Mouse (Mus musculus) macrophage (primary cell): ENCODE results near the gene Csf2rb. TPM values are rescaled to one million over a fixed set of nuclear protein-coding genes. Genes with fewer than 3 reads are reported as not detected.
A peak's percentile ranks its signal among the peaks of the same experiment; 100 is the strongest.
"Not testable (repeated sequence)": the region's sequence is repeated elsewhere in the genome, so short reads cannot be mapped to it uniquely, and the experiment has no call there.

Experiments
- H3K27ac ChIP-seq: fragments of 350-480 bp; formaldehyde crosslinking; 2 replicates; pipeline ENCODE4 v1.9.0; 2021
- H3K36me3 ChIP-seq: fragments of 350-480 bp; formaldehyde crosslinking; 2 replicates; pipeline ENCODE4 v1.9.0; 2021; ENCODE audit errors: inconsistent target
- H3K4me3 ChIP-seq: fragments of 350-480 bp; formaldehyde crosslinking; 2 replicates; pipeline ENCODE4 v1.9.0; 2021; ENCODE audit errors: inconsistent target
- H3K79me2 ChIP-seq: fragments of 350-480 bp; formaldehyde crosslinking; 2 replicates; pipeline ENCODE4 v1.9.0; 2021; ENCODE audit errors: inconsistent target
- WGBS: methylation state at CpG from one replicate; pipeline ENCODE4 v1.1.7; 2026; ENCODE audit warnings: inconsistent platforms; ENCODE audit not compliant: missing documents; 5-methylcytosine and 5-hydroxymethylcytosine counted together
- polyA plus RNA-seq: library from polyadenylated mRNA; stranded (reverse); fragments of 250-400 nt; gene quantifications from 3 replicates; pipeline ENCODE4 v1.2.4, GENCODE M21; 2018; ENCODE audit warnings: inconsistent platforms
- total RNA-seq, 78 experiments: library from RNA; depleted of rRNA; stranded (reverse); fragments of 250-400 nt; gene quantifications; 1 replicate in 9 of 78; 2 replicates in 24 of 78; 3 replicates in 43 of 78; 4 replicates in 2 of 78; pipeline ENCODE4 v1.2.4; 2018; ENCODE audit warnings: inconsistent platforms in 56 of 78

The Csf2rb gene
- total RNA-seq (2018; cell fraction: chromatin; rRNA removed) = 100 to 1,000 TPM in 25 of 26 experiments, 10 to 100 TPM in 1; 98.3 to 501 (median 237) TPM
- total RNA-seq (2018; cell fraction: cytosol; rRNA removed) = 100 to 1,000 TPM in 24 of 26 experiments, 10 to 100 TPM in 2; 82.9 to 277 (median 147) TPM
- total RNA-seq (2018; cell fraction: nucleus; rRNA removed) = 100 to 1,000 TPM; 137 to 557 (median 211) TPM
- 65.3 to 406 TPM (median 143 TPM) in 3 replicates for polyA plus RNA-seq

DNA sequence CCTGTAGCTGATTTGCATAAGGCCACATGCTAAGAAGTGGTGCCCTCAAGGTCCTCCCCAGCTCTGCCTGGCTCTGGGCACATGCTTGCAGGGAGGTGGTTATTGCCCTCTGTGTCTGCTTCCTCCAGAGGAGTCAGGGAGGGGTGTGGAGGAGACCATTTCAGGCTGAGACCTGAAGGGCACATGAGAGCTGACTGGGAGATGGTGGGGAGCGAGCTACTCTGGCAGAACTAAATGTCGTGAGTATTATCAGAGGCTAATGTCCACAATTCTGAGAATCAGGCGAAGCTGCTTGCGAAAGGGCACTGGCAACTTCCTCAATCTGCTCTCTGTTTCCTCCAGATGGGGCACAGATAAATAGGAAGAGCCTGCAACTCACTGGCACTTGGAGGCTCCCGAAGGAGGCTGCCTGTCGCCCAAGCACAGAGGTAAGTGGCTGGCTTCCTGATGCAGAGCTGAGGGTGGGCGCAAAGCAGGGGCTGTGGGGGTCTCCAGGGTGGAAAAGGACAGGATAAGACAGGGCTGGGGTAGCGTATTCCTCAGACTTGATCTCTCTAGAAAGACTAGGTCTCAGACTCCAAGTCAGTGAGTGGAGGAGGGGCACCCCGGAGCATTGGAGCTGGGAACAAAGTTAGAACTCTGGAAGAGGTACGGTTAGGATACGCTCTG, at the start of gene Csf2rb:
Csf2rb (plus strand) TSS at position 82 of the 669 bp plus-strand sequence.
- H3K36me3 ChIP-seq = no peaks in the 10 kb centered on the region
- peaks cover 50% of the 10 kb centered on the region for H3K79me2 ChIP-seq
- peak within 1 kb of the TSS; percentile 85 for H3K4me3 ChIP-seq
- H3K27ac ChIP-seq = peak within 1 kb of the TSS; percentile 94
- WGBS = 3% methylated on average over 11 of the region's 11 CpGs

DNA sequence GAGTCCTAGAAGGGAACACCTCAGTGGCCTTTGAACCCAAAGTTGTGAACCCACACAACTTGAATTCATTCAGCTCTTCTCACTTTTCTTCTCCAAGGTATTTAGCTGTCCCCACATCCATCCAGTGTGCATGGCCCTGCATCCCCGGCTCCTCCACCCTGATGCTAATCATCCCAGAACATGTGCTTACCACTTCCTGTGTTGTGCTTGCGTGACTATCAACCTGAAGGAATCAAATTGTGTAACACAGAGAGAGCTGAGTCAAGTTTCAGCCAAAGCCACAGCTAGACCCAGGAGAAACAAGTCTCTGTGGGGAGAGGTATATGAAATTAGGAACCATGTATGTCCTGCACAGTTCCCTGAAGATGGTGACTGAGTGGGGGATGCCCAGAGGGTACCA, 47.2 kb upstream of the Csf2rb start:
- WGBS = 37% methylated on average over 2 of the region's 2 CpGs
- Histone ChIP-seq H3K36me3 (no peaks in the 10 kb centered on the region), H3K79me2 (no peaks in the 10 kb centered on the region), H3K4me3 (no peak overlapping the region), H3K27ac (no peak overlapping the region)

DNA sequence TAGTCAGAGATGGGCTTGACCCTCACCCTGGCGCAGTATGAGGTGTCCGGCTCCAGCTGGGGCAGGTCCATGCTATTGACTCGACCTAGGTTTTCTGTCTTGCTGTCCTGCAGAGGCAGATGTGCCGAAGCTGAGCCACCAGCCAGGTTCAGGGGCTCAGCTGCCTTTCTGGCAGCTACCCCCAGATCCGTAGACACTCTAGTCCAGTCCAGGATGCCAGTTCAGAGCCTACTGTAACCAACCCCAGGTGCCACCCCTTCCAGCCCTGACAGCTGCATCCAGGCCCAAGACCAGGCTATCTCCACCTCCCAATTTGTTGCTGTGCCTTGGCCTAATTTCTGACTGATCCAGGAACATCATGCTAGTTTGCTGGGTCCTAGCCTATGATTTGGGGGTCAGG, 37.6 kb upstream of the Csf2rb start:
- H3K27ac ChIP-seq = no peak overlapping the region
- H3K4me3 ChIP-seq = no peak overlapping the region
- peaks cover 80% of the 10 kb centered on the region for H3K36me3 ChIP-seq
- 97% methylated on average over 5 of the region's 5 CpGs for WGBS
- H3K79me2 ChIP-seq = no peaks in the 10 kb centered on the region

DNA sequence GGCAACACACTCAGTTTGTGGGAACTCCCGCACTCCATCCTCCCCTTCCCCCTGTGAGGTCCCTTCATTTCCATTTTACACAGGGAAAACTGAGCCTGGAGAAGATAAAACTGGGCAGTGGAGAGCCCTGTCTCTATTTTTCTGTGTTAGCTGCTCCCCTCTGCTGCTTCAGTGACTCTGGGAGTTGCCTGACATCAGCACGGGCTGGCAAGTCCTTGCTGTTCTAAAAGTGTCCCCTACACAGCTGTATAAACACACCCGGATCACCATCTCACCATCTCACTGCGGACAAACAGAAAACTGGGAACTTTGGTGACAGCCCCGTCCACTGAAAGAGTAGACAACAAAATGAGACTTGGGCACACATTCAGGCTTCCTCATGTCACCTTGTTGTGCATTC, 35.8 kb upstream of the Csf2rb start:
- H3K27ac ChIP-seq, H3K79me2 ChIP-seq, H3K4me3 ChIP-seq: not testable (repeated sequence)
- H3K36me3 ChIP-seq = peaks cover 94% of the 10 kb centered on the region
- 94% methylated on average over 4 of the region's 5 CpGs for WGBS

DNA sequence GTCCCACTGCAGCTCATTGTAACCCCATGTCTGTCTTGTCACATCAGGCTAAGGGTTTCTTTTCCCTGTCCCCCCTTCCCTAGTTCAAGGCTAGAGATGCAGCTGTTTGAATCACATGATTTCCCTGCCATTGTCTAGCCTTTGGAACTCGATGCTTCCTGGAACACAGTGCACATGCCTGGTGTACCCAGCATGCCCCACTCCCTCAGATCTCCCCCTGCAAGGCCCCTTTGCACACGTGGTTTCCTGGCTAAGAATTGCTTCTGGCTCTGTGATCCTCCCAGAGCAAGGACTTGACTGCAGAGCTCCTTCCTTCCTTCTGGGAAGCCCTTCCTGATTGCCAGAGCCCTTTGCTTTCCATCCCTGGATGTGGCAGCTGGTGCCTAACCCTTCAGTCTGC, 32.3 kb upstream of the Csf2rb start:
- WGBS = 17% methylated on average over 2 of the region's 2 CpGs
- H3K36me3 ChIP-seq = peaks cover 89% of the 10 kb centered on the region

DNA sequence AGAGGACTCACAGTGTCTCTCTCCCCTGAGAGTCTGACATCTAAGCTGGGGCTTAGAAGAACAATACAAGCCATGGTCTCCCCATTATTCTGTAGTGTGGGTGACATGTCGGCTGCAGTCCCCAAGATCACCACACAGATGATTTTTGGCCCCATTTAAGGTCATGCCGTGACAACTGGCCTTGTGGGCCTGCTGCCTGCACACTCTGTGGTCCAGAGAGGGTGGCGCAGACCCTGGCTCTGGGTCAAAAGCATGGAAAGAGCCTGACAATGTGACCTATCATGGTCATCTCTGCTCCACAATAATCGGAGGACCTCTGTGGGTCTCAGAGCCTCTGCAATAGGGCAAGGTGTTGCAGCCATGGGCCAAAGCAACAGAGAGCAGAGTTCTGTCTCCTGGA, 31.8 kb upstream of the Csf2rb start:
- WGBS = 87% methylated on average over 4 of the region's 4 CpGs
- peaks cover 84% of the 10 kb centered on the region for H3K36me3 ChIP-seq
- no peak overlapping the region for H3K27ac ChIP-seq
- H3K79me2 ChIP-seq = peaks cover 16% of the 10 kb centered on the region; the same call in 1 of the 2 replicates
- no peak overlapping the region for H3K4me3 ChIP-seq

More for the DNA sequence above, 32.3 kb upstream of the Csf2rb start:
- H3K27ac ChIP-seq, H3K4me3 ChIP-seq: not testable (repeated sequence)
- peaks cover 11% of the 10 kb centered on the region; the same call in 1 of the 2 replicates for H3K79me2 ChIP-seq

DNA sequence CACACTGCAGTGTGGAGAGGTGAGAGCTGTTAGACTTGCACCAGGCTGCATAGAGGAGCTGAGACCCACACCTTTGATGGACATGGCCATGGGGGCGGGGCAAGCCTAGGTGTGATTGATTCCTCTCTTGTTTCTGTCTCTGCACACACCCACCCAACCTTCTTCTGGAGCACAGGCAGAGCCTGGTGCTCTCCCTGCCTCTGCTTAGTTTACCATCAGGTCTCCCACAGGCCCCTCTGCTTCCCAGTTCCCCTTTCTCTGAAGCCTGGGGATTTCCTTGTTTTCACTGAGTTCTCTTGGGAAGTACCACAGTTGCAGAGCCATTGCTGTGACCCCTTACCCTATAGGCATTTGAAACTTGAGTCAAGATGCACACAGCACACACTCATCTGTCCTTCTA, 27.0 kb upstream of the Csf2rb start:
- no peak overlapping the region for H3K27ac ChIP-seq
- H3K4me3 ChIP-seq = no peak overlapping the region
- H3K36me3 ChIP-seq = peaks cover 41% of the 10 kb centered on the region
- WGBS = 67% methylated on average over 1 of the region's 1 CpGs
- H3K79me2 ChIP-seq = peaks cover 59% of the 10 kb centered on the region

DNA sequence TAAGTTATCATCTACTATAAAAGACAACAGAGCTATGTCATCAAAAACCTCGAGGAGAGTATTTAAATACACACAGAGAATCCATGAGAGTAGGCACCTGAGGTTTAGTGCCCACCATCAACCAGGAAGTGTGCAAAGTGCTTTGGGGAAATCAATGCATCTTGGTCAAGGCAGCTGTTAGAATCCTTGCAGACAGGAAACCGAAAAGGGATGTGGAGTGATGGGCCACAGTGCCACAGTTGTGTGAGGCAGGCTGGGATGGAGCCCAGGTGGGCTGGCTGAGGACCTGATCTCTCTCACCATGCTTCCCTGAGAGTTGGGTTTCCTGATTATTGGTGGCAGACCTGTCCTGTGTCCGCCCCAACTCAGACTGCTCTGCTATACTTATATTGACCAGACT, 25.9 kb upstream of the Csf2rb start:
- H3K36me3 ChIP-seq = peaks cover 30% of the 10 kb centered on the region
- peak overlapping the region; percentile 79 for H3K27ac ChIP-seq
- 19% methylated on average over 3 of the region's 3 CpGs for WGBS
- peaks cover 70% of the 10 kb centered on the region for H3K79me2 ChIP-seq
- no peak overlapping the region for H3K4me3 ChIP-seq

DNA sequence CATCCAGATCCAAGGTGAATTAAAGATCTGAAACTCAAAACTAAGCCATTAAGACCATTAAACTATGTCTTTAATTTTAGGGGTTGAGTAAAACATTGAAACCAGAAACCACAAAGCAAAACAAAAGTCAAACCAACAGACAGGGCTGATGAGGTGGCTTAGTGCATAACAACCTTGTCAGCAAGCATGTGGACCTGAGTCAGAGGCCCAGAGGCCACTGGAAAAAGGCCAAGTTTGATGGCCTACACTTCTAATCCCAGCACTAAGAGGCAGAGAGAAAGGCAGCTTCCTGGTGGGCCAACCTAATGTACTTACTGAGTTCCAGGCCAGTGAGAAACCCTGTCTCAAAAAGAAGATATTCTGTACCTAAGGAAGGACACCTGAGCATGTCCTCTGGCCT, 24.8 kb upstream of the Csf2rb start:
- Histone ChIP-seq H3K27ac (peak overlapping the region; percentile 79), H3K4me3 (no peak overlapping the region), H3K79me2 (peaks cover 78% of the 10 kb centered on the region), H3K36me3 (peaks cover 22% of the 10 kb centered on the region)

DNA sequence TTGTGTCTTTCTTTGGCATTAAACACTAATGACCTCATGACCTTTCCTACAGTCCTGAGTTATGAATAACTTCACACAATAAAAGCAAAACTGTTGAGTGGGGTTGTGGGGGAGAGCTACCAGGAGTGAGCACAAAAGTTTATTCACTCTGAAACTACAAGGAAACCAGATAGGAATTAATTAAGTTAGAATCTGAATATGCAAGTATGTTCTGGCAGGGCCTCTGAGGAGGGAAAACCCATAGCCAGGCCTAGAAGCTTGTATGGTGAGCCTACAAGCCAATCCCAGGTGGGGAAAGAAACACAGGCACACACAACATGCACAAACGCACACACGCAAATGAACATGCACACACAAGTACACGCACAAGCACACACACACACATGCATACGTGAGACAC, 22.8 kb upstream of the Csf2rb start:
- Histone ChIP-seq H3K79me2 (peaks cover 72% of the 10 kb centered on the region), H3K27ac (0 out of 2 replicates have a peak overlapping the region, but pooled peaks have one; percentile 4), H3K4me3 (no peak overlapping the region), H3K36me3 (peaks cover 2% of the 10 kb centered on the region)
- WGBS = 97% methylated on average over 4 of the region's 4 CpGs

DNA sequence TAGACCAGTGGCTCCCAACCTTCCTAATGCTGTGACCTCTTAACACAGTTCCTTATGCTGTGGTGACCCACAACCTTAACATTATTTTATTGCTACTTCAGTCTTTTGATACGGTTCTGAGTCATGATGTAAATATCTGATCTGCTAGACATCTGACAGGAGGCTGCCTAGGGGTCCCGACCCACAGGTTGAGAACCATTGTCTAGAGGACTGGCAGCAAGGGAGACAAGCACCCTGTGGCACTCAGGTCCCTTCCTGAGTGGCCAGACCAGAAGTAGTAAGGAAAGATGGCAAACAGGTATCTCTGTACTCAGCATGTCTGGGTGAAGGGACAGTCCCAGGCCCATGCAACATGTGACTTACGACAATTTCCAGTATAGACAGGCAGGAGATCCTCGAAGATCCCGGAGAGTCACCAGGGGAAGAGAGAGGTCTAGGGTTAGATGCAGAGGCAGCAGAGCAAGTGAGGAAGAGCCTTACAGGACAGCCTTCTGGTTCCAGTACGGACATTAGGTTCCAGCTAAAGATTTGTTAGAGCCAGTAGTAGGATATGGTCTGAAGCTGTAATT, 21.8 kb upstream of the Csf2rb start:
- H3K27ac ChIP-seq = peak overlapping the region; percentile 24
- WGBS = 93% methylated on average over 6 of the region's 6 CpGs
- no peaks in the 10 kb centered on the region for H3K36me3 ChIP-seq
- H3K79me2 ChIP-seq = peaks cover 62% of the 10 kb centered on the region
- peak overlapping the region; percentile 64; the same call in 1 of the 2 replicates for H3K4me3 ChIP-seq

DNA sequence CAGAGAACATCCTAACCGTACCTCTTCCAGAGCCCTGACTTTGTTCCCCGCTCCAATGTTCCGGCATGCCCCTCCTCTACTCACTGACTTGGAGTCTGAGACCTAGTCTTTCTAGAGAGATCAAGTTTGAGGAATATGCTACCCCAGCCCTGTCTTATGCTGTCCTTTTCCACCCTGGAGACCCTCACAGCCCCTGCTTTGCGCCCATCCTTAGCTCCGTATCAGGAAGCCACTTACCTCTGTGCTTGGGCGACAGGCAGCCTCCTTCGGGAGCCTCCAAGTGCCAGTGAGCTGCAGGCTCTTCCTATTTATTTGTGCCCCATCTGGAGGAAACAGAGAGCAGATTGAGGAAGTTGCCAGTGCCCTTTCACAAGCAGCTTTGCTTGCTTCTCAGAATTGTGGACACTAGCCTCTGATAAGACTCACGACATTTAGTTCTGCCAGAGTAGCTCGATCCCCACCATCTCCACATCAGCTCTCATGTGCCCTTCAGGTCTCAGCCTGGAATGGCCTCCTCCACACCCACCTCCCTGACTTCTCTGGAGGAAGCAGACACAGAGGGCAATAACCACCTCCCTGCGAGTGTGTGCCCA, 20.1 kb upstream of the Csf2rb start, which contains the start of gene Csf2rb2:
Csf2rb2 (minus strand) TSS at position 381 of the 593 bp plus-strand sequence.
- peak within 1 kb of the TSS; percentile 86 for H3K27ac ChIP-seq

DNA sequence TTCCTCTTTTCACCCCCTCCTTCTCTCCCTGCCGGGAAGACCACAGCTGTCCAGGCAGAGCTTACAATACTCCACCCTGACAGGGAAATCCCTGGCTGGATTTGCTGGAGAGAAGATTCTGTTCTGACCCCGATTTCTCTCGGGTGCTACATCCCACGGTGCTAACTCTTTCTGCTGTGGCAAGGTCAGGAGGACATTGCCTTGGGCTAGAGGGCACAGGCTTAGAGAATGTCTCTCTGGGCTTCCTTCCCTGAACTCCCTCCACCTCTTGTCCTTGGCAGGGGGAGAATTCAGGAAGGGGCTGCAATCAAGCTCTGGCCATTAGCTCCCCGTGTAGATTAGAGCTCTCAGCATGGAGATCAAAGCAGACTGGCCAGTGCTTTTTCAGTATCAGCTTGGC, 15.7 kb upstream of the Csf2rb start:
- Histone ChIP-seq H3K79me2 (peaks cover 6% of the 10 kb centered on the region), H3K27ac (no peak overlapping the region), H3K4me3 (no peak overlapping the region), H3K36me3 (no peaks in the 10 kb centered on the region)
- WGBS = 65% methylated on average over 4 of the region's 5 CpGs

More for the DNA sequence above, 20.1 kb upstream of the Csf2rb start, which contains the start of gene Csf2rb2:
- Histone ChIP-seq H3K79me2 (peaks cover 45% of the 10 kb centered on the region), H3K36me3 (no peaks in the 10 kb centered on the region), H3K4me3 (peak within 1 kb of the TSS; percentile 64)
- WGBS = 15% methylated on average over 10 of the region's 10 CpGs

DNA sequence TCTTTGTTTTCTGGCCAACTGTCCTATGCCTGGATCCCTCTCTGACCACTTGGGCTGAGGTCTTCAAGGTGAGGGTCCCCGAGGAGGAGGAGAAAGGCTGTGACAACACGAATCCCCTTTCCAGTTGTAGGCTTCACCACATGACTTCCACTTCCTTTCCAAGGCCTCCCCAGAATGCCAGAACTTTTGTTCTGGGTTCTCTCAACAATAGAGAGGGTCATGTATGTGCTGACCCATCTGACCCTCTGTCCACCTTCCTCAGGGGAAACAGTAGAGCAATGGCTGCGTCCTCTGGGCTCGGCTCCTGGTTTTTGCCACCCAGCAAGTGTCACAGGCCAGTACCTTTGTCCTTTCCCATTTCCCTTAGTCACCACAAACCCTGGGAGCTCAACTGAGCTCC, 14.6 kb upstream of the Csf2rb start:
- Histone ChIP-seq H3K27ac (no peak overlapping the region), H3K79me2 (no peaks in the 10 kb centered on the region), H3K4me3 (no peak overlapping the region), H3K36me3 (no peaks in the 10 kb centered on the region)
- 87% methylated on average over 4 of the region's 4 CpGs for WGBS
